Mouse (Mus musculus): ENCODE results near the gene Keap1.
A peak's percentile ranks its signal among the peaks of the same experiment; 100 is the strongest.
"Not testable (repeated sequence)": the region's sequence is repeated elsewhere in the genome, so short reads cannot be mapped to it uniquely, and the experiment has no call there.

Keap1 gene

DNA sequence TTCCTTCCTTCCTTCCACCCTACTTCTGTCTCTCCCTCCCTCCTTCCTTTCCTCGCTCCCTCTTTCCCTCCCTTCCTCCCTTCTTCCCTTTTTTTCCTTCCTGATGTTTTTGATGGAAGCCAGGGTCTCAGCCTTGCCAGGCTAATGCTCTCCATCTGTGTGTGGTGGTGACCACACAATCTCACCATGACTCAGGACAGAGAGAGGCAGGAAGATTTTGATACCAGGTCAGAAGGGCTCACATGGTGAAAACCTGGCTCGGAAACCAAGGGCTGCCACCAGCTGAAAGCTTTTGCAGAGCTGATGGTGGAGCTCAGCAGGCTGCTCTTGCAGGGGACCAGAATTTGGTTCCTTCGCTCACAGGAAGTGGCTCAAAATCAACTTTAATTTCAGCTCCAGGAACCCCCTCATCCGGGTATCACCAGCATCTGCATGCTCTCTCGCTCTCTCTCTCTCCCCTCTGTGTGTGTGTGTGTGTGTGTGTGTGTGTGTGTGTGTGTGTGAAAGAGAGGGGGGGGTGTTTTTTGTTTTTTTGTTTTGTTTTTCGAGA lies 21.4 kb upstream of the Keap1 start:
- DNase-seq = no peak

DNA sequence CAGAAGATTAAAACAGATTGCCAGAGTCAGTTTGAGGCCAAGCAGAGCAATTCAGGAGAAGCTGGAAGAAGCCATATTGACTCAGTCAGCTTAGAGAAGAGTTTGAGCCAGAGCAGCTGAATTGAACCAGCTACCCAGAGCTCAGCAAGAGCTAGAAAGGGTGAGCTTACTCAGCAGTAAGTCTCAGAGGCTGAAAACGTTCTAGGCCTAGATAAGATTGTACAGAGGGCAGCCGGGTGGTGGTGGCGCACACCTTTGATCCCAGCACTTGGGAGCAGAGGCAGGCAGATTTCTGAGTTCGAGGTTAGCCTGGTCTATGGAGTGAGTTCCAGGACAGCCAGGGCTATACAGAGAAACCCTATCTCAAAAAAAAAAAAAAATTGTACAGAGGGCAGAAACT lies 17.2 kb upstream of the Keap1 start:
- not testable (repeated sequence) for DNase-seq

DNA sequence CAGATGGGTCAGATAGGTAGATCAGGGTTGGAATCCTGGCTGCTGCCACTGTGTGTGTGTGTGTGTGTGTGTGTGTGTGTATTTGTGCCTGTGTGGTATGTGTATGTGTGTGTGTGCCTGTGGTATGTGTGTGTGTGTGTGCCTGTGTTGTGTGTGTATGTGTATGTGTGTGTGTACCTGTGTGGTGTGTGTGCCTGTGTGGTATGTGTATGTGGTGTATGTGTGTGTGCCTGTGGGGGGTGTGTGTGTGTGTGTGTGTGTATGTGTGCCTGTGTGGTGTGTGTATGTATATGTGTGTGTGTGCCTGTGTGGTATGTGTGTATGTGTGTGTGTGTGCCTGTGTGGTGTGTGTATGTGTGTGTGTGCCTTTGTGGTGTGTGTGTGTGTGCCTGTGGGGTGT lies 15.5 kb upstream of the Keap1 start:
- DNase-seq = no peak

DNA sequence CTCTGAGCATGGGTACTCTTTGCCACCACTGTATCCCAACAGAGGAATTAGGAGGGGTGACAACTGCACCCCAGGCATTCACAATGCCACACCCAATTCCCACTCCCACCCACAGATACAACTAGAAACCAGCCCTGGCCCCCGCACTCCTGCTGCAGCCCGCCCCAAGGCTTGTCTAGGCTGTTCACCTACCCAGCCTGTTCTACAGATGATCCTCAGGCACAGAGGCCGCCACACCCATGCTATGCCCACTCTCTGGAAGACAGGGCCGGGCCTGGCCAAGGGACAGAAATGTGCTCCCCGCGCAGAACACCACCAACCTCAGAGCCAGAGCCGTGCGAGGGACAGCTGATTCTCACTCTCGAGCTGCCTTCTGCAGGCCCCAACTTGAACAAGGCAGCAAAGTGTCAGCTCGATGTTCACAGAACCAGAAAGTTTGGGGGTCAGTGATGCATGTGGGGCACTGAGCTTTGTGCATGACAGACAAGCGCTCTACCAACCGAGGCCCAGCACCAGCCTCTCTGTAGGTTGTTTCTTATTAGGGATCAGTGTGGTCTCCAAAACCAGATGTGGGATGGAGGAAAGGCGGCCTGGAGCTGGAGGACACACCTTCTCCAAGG lies 12.1 kb upstream of the Keap1 start:
- DNase-seq = no peak

DNA sequence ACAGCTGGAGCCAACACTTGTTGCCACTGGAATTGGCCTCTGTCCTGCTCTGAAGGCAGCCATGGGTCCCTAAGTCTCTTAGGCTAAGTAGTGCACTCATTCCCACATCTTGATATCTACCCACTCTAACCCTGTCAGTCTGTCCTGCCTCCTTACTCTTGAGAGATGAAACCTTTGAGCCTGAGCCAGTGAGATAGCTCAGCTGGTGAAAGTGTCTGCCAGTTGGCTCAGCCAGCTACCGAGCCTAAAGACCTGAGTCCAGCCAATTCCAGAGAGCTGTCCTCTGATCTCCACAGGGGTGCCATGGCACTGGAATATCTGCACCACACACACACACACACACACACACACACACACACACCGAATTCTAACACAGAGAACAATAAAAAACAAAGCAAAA lies 11.3 kb upstream of the Keap1 start:
- no peak for DNase-seq

DNA sequence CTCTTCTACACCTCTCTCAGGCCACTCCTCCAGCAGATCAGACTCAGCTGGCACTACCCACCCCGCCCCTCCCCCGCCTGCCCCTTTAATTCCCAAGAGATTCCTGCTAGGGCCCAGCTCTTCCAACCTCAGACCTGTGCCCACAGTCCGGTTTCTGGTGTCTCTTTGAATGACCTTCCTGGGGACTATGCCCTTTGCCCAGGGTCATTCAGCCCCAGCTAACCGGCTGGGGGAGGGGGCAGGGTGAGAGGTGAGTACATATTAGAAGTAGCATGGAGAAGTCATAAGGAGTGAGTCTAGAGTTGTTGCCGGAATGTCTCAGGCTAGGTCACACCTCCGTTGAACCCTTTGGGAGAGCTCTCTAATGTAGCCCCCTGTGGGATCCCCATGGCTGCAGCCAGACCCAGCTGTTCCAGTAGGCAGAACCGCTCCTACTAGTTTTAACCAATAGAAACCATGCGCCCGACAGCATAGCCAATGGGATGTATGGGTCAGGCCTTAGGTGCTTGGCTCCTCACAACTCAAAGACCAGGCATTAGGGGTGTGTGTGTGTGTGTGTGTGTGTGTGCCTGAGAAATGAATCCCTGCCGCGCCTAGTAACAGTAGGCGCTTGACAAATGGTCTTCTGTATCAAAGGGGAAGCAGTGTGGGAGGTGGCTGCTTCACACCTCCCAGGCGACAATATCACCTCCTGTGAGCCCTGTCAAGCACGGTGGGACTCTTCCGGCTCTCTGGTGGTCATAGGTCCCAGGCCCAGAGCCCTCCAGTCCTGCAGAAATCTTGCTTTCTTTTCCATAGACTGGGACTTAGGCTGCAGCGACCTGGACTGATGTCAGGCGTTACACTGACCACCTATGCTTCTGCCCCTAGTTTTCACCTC lies 10.7 kb upstream of the Keap1 start:
- no peak for DNase-seq

DNA sequence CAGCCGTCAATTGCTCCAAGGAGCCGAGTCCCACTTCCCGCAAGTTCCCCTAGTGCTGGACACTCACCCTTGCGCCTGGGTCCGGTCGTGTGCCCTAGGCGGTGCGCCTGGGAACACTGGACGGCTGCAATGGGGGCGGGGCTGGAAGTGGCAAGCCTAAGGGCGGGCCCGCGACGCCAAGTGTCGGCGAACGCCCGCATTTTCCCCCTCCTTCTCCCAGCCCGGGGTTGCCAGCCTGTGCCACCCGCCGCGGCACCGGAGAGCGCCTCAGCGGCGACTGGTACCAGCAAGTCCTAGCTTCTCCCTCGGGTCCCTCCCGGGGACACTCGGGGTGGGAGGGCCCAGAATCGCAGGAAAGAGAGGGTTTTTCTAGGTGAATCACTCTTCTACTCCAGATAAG lies 9.2 kb upstream of the Keap1 start, which contains the start of gene S1pr5:
TSS of gene S1pr5 (minus strand) at position 118 of the 400 bp plus-strand sequence.
- DNase-seq = no peak

DNA sequence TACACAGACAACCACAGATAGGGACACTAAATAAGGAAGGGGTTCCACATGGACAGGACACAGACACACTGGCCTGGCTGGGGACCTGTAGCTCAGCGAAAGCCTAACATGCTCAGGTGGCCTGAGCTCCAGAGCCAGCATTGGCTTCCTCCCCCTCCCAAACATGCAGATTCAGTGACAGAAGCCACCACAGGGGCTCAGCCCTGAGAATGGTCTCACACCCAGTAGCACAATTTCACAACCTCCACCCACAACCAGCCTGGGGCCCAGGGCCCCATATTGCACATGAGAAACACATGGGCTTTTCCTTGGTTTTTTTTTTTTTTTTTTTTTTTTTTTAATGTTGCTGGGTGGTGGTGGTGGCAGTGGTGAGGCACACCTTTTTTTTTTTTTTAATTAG lies 7.2 kb upstream of the Keap1 start:
- no peak for DNase-seq

DNA sequence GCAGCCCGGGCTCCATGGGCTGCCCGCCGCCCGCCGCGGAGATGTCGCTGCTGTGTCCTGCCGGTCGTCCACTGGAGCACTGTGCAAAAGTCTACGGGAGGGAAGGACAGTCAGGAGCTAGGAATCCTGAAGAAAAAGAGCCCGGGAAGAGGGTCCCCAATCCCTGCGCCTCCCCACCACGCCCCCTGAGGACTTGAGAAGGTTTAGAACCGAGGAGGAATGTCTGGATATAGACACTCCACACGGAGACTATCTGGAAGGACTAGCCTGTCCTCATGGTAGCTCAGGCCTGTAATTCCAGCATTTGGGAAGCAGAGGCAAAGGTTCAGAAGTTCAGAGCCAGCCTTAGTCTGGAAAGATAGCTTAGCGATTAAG lies 5.9 kb upstream of the Keap1 start:
- DNase-seq = no peak

DNA sequence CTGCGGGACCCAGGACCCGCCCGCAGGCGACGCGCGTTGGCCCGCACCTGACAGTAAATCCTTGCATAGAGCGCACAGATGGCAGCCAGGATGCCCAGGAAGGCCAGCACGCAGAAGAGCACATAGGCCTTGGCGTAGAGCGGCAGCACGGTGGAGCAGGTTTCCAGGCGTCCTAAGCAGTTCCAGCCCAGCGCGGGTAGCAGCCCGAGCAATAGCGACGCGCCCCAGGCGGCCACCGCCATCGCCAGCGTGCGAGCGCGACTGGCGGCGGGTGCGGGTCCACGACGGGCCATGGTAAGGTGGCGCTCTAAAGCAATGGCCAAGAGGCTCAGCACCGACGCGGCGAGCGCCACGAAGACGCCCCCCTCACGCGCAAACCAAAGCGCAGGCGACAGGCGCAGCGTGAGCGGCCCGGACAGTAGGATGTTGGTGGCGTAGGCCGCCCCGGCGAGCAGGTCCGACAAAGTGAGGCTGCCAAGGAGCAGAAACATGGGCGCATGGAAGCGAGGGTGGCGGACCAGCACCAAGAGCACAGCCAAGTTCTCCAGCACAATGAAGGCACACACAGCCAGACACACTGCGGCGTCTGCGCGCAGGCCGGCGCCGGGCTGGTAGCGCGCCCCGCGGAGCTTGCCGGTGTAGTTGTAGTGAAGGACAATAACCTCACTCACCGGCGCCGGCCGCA lies 5.4 kb upstream of the Keap1 start:
- DNase-seq = peak; percentile 60

DNA sequence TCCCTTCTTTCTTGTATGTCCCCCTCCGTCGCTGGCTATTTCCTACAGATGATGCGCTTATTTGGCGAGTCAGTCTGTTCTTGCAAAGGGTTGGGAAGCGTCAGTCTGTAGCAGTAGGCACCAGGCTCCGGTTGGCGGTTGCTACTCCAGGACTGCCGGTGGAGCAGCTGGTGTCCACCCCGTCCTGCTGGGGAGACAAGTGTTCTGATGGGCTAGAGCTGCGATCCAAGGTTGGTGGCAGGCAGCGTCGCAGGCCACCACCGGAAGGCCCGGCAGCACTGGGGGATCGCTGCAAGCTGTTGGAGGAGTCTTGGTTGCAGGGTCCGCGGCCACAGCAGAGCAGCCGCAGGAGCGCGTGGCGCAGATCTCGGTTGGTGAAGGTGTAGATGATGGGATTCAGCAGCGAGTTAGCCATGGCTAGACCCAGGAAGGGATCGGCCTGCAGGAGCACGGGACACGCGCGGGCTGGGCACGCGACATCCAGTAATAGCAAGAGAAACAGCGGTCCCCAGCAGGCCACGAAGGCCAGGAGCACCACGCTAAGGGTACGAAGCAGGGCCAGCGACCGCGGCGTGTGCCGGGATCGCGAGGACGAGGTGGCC lies 4.8 kb upstream of the Keap1 start:
- no peak for DNase-seq

DNA sequence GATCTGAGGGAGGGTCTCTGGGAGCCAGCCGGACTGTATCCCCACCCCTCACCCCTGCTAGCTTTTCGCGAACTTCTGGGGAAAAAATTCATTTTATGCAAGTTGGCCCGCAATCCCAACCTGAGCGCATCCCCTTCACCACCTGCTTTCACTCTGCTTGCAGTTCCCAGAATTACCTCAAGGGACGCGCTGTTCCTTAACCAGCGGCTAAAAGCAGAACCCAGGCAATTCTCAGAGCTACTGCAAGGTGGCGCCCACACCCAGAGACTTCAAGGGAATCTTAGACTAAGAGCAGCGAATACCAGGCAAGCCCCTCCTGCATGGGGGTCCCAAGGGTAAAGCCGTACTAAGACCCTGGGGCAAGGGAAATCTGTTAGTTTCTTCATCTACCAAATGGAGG lies 2.2 kb upstream of the Keap1 start:
- DNase-seq = peak; percentile 93

DNA sequence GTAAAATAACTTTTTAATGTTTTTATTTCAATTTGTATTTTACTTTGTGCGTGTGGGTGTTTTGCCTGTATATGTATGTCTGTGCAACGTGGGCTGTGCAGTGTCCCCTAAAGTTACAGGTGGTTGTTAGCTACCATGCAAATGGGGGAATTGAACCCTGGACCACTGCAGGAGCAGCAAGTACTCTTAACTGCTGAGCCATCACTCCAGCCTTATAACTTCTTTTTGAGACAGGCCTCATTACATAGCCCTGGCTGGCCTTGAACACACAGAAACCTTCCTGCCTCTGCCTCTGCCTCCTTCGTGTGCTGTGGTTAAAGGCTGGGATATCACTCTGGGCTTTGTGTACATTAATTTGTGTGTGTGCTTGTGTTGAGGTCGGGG lies 296 bp upstream of the Keap1 start:
- DNase-seq = no peak

DNA sequence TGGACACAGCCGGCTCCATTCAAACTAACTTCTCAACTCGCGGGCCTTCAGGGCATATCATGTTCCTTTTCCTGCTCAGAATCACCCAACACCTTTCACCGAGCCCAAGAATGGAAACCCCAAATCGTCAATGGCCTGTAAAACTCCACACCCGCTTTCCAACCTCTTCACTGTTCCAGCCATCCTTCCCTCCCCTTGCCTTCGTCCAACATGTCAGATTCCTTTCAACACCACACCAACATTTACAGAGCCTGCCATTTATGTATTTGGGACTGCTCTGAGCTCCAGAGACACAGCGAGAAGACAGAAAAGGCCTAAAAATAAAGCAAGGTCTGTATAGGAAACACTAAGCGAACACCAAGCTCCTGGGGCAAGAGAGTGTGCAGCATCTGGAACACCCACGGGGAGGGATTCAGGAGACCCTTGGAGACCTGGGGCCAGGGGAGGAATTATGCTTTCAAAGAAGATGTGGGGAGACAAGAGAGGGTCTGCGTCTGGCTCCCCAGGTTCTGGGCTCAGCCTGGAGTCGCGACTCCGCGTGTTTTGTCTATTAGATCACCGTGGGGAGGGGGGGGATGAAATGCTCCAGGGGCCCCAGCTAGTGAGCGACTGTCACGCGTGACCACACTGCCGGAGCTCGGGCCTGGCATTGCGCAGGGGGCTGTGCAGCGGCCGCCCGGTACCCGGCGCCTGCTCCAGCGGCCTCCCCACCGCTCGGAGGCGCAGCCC lies 993 bp downstream of the Keap1 start:
- peak; percentile 49 for DNase-seq

DNA sequence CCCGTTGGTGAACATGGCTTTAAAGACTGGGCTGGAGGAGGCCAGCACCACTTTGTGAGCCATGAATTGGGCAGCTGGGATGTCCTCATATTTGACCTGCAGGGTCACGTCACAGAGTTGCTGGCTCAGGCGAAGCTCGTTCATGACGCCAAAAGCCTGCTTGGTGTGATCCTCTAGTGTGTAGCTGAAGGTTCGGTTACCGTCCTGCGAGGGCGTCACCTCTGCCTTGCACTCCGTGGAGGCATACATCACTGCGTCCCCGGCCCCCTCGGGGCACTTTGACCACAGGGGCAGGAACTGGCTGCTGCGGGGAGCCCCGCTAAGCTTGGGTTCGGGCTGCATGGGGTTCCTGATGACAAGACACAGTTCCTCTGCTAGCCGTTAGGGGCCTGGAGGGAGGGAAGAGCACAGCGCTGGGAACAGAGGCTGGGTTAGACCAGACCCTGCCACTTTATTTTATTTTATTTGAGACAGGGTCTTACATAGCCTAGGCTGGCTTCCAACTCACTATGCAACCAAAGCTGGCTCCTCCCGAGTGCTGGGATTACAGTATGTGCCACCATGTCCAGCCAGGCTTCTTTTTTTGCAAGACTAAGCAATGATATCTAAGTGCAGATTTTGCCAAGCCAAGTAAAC lies 1.7 kb downstream of the Keap1 start:
- peak; percentile 70 for DNase-seq

DNA sequence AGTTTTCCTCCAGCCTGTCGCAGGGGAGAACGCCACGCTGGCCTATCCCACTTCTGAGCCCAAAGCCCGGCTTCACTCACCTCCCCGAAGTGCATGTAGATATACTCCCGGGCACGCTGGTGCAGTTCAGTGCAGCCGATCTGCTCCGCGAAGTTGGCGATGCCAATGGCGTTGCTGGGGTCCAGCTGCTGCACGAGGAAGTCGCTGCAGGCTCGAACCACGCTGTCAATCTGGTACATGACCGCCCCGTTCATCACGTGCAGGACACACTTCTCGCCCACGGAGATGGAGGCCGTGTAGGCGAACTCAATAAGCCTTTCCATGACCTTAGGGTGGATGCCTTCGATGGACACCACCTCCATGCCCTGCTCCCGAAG lies 2.2 kb downstream of the Keap1 start:
- DNase-seq = no peak

DNA sequence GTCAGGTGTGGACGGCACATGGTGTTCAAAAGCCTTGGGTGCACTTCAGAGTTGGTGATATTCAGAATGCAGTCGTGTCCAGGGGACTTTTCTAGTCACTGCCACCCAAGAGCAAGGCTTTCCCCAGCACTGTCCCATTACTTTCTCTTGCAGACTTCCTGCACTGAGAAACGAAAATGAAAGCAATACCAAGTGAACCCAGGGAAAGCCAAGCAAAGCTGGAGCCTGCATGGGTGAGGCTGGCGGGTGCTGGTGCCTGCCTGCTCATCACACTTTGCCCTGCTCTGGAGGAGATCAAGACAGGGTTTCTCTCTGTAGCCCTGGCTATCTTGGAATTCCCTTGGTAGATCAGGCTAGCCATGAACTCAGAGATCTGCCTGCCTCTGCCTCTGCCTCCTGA lies 3.8 kb downstream of the Keap1 start:
- DNase-seq = no peak

DNA sequence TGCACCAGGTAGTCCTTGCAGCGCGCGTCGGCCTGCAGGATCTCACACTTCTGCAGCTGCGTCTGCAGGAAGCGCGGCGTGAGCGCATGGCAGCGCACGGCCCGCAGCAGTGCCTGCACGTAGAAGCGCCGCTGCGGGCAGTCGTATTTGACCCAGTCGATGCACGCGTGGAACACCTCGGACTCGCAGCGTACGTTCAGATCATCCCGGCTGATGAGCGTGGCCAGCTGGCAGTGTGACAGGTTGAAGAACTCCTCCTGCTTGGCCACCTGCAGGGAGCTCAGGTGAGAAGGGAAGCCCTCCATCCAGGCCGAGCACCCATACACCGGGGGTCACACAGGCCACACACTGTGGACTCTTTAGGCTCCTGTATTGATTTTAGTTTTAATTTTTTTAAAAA lies 5.4 kb downstream of the Keap1 start:
- no peak for DNase-seq

DNA sequence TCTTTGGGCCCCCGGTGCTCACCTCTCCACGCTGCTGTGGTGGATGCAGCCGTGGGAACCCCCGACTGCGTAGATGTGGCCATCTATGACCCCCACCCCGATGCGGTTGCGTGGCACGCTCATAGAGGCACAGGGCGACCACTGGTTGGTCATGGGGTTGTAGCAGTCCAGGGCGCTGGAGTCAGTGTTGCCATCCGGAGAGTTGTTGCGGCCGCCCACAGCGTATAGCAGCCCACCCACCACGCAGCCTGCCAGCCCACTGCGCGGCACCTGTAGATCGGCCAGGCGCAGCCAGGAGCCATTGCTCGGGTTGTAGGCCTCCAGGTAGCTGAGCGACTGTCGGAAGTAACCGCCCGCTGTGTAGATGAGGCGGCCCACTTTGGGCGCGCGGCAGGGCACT lies 5.8 kb downstream of the Keap1 start:
- DNase-seq = no peak

DNA sequence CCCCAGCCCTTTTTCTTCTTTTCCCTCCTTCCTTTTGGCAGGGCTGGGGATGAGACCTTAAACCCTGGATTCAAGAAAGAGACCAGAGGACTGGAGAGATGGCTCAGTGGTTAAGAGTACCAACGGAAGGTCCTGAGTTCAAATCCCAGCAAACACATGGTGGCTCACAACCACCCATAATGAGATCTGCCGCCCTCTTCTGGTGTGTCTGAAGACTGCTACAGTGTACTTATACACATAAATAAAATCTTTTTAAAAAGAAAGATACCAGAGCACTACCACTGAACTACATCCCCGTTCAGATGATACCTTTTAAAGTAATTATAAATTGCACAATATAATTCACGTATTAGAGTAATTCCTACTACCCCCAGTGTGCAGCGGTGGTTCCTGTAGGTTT lies 6.3 kb downstream of the Keap1 start:
- DNase-seq = no peak

DNA sequence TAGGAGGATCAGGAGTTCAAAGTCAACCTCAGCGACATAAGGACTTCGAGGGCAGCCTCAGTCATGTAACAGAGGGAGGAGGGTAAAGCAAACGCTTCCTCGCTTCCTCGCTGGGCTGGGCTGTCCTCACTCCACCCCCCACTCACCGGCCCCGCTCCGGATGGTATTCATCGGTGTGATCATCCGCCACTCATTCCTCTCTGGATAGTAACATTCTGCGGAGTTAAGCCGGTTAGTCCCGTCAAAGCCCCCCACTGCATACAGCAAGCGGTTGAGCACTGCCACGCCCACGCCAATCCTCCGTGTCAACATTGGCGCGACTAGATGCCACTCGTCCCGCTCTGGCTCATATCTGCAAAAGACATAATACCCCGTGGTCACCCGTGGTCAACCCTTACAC lies 7.6 kb downstream of the Keap1 start:
- no peak for DNase-seq

DNA sequence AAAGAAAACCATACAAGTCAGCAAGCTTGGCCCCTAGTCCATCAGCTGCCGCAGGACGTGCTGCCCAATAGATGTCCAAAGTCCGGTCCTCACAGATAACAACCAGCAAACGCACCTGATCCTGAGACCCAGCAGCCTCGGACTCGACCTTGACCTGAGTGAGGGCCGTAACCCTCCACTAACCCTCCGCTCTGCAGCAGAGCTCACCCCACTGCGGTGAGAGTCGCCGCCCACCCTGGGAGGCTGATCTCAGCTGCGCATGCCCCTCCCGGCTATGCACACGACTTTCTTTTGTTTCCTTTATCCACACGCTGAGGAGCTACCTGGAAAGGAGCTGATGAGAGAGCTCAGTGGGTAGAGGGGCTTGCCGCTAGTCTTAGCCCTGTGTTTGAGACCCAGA lies 11.8 kb downstream of the Keap1 start:
- DNase-seq = peak; percentile 72
